Mouse (Mus musculus) brain, embryonic 18.5 days (tissue): ENCODE data around the gene Celf1.
"Not testable (repeated sequence)": the region's sequence is repeated elsewhere in the genome, so short reads cannot be mapped to it uniquely, and the experiment has no call there.

ENCODE experiments used
- DNase-seq: peaks from one replicate; pipeline ENCODE4 v3.0.0-alpha.2; 2012; ENCODE audit warnings: low read depth, low spot score

The Celf1 gene

GRCm38 (mm10) chr2:90940233-90941229 is at the start of gene Celf1:
Gene Celf1, plus strand, starts transcription at chr2:90940382.
- no peak for DNase-seq

GRCm38 (mm10) chr2:90893673-90894298 is 46.4 kb upstream of the Celf1 start:
- no peak for DNase-seq

GRCm38 (mm10) chr2:90894299-90894677 is 45.9 kb upstream of the Celf1 start:
- DNase-seq = not testable (repeated sequence)

GRCm38 (mm10) chr2:90903398-90903797 is 36.8 kb upstream of the Celf1 start:
- DNase-seq = no peak

- peak; percentile 75 for DNase-seq
These were observed 35.9 kb upstream of the Celf1 start, which contains the start of the genes Kbtbd4 and Ndufs3 for GRCm38 (mm10) chr2:90904076-90904855. Gene Kbtbd4, plus strand, starts transcription at chr2:90904740. Gene Ndufs3, minus strand, starts transcription at chr2:90904827.

GRCm38 (mm10) chr2:90904856-90905224 is 35.3 kb upstream of the Celf1 start:
- no peak for DNase-seq

- no peak for DNase-seq
These were observed 33.5 kb upstream of the Celf1 start for GRCm38 (mm10) chr2:90906721-90907120.

- DNase-seq = no peak
These were observed 29.3 kb upstream of the Celf1 start for GRCm38 (mm10) chr2:90910861-90911260.

- no peak for DNase-seq
These were observed 28.5 kb upstream of the Celf1 start for GRCm38 (mm10) chr2:90911668-90912067.

- no peak for DNase-seq
These were observed 26.5 kb upstream of the Celf1 start for GRCm38 (mm10) chr2:90913671-90914070.

GRCm38 (mm10) chr2:90915516-90915915 is 24.7 kb upstream of the Celf1 start:
- DNase-seq = no peak

GRCm38 (mm10) chr2:90916560-90917232 is 23.5 kb upstream of the Celf1 start:
- DNase-seq = no peak

GRCm38 (mm10) chr2:90917233-90917998 is 22.8 kb upstream of the Celf1 start:
- peak; percentile 24 for DNase-seq

- DNase-seq = no peak
These were observed 22.0 kb upstream of the Celf1 start for GRCm38 (mm10) chr2:90917999-90918698.

GRCm38 (mm10) chr2:90921178-90921577 is 19.0 kb upstream of the Celf1 start:
- DNase-seq = no peak

- no peak for DNase-seq
These were observed 17.5 kb upstream of the Celf1 start for GRCm38 (mm10) chr2:90922636-90923035.

- no peak for DNase-seq
These were observed 11.6 kb upstream of the Celf1 start for GRCm38 (mm10) chr2:90928566-90928965.

- DNase-seq = no peak
These were observed 8.4 kb upstream of the Celf1 start for GRCm38 (mm10) chr2:90931829-90932228.

GRCm38 (mm10) chr2:90932273-90932672 is 7.9 kb upstream of the Celf1 start:
- no peak for DNase-seq

GRCm38 (mm10) chr2:90938362-90938761 is 1.8 kb upstream of the Celf1 start:
- DNase-seq = no peak
